Mouse (Mus musculus) embryo, embryonic 11.5 days (tissue): ENCODE measurements around the gene Spata31d1d.
"Not testable (repeated sequence)": the region's sequence is repeated elsewhere in the genome, so short reads cannot be mapped to it uniquely, and the experiment has no call there.

Experiments used
- DNase-seq: peaks from one replicate; pipeline ENCODE4 v3.0.0-alpha.2; 2012; ENCODE audit warnings: low read depth, low spot score

The Spata31d1d gene

DNA sequence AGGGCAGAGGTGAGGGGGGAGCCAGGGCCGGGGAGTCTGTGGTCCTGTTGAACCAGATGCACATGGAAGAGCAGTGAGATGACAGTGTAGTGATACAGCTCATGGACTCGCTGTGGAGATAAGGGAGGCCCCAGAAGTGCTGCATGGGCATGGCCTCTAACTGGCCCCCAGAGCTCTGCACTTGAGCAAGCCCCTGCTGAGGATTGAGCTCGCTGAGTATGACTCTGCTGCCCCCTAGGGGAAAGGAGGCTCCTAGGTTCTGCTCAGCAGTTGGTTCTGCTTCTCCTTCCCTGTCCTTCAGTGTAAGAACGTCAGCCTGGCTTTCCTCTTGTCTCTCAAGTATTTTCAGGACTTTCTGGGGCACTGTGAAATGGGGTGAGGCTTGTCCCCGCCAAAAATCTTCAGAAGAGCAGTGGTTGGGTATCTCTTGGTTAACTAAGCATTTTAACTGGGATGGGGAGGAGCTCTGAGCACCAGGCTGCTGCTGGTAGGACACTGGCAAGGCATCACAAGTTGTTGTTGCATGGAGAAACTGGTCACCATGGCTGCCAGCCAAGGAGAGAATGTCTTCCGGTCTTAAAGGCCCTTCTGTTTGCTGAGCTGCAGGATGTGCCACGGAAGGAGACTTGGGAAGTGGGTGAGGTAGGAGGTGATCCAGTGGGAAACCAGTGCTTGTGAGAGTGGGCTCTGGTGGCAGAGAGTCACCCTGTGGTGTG is 3.0 kb downstream of the Spata31d1d start:
- DNase-seq: peak; percentile 79

DNA sequence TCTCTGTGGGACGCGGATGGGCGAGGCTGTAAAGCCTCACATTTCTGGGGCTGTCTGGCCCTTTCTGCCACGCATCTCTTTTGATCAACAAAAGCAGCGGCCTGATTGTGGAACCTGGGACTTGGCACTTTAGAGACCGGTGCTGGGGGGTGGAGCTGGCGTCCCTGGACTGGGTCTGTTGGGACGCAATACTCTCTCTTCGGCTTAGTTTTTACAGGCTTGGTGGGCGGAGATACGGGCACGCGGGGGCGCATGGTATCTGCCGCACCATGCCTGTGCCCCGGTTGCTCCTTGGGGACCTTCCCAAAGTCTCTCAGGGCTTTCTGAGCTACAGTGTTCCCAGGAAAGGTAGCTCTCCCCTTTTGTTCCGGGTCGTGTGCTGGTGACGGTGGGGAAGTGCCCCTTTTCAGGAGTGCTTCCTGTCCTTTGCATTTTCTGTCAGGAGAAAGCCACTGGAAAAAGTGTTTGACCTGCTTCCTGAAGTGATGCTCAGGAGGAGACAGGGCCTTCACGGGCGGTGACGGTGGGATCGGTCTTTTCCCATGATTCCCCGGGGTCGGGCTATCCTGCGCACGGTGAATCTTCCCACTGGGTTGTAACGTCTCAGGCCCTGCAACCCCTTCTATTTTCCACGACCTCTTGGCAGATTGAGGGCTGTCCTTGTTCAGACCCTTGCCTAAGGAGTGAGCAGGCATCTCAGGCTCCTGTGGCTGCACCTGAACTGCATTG is 5.2 kb downstream of the Spata31d1d start:
- DNase-seq: no peak

DNA sequence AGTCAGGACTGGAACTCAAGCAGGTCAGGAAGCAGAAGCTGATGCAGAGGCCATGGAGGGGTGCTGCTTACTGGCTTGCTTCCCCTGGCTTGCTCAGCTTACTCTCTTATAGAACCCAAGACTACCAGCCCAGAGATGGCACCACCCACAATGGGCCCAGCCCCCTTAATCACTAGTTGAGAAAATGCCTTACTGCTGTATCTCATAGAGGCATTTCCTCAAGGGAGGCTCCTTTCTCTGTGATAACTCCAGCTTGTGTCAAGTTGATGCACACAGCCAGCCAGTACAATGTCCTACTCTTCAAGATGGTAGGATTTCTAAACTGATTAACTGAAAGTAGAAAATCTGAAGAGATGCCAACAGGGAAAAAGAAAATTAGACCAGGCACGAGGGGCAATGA is 9.5 kb downstream of the Spata31d1d start:
- not testable (repeated sequence) for DNase-seq

DNA sequence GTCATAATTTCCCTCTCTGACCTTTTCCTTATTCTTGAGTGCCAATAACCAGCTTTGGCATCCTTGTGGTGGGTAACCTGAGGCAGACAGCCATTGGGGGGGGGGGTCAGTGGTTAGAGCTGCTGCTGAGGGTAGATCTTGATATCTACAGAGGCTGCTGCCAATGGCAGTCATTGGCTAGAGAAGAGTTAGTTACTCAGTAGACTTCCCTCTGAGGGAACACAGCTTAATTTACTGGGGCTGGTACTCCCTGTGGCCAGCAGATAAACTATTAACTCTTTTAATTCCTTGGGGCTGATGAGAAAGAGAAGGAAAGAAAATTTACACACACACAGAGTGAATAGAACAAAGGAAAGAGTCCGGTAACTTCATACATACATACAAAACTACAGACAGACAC is 12.1 kb downstream of the Spata31d1d start:
- DNase-seq: no peak

DNA sequence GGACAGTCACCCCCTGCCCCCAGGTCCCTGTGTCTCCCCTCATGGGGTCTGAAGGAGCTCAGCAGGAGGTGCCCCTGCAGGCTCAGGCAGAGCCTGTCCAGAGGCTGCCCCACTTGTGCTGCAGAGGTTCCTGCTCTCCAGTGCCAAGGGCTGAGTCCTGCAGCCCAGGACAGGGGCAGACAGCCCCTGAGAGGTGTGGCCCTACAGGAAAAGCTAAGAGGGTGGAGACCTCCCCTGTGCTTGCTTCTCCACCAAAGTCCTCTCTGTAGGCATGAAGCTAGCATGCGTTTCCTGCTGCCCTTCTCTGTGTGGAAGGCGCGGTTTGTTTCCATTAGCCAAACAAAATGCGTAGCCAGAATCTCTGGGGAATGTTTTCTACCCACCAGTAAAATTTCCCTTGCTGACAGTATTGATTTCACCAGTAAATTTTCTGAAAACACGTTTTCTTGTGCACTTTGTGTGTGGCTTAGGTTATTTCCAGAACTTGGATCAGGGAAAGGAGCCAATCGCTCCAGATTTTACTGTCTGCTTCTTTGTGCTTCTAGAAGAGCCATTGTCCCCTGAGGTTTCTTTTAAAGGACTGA is 12.6 kb downstream of the Spata31d1d start:
- DNase-seq: not testable (repeated sequence)

DNA sequence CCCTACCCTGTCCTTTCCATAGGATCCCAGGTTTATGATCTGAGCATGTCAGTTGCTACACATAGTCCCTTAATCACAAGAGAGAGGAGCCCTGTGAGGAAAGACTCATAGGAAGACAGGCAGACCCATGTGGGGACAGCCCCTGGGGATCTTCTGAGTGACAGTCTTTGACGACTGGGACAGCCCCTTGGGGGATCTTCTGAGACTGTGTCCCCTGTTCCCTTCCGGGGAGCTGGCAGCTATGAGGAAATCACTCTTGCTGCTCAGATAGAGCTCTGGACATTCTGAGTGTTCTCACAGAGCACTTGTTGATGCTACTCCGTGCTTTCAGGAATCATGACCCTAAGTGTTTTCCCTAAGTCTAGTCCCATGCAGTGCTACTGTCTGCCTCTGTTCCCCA is 17.8 kb downstream of the Spata31d1d start:
- DNase-seq: no peak

DNA sequence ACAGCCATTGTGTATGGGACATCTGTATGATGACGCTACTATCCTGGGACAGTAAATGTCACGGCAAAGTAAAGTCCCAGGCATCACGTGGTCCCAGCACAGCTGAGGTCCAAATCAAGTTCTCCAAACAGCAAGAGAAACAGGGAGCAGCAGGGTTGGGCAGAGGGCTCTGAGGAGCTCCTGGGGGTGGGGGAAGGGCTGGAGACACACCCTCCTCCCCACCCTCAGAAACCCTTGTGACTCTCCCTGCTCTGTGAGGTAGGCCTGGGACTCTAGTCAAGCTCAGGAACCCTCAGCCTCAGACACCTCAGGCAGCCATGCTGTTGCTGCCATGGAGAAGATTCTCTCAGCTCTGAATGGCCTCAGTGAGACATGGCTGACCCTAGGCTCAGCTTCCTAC is 19.6 kb downstream of the Spata31d1d start, which contains the start of gene Spata31d1b:
Gene Spata31d1b, plus strand, starts transcription at position 301 of the 400 bp plus-strand sequence.
- DNase-seq: not testable (repeated sequence)

DNA sequence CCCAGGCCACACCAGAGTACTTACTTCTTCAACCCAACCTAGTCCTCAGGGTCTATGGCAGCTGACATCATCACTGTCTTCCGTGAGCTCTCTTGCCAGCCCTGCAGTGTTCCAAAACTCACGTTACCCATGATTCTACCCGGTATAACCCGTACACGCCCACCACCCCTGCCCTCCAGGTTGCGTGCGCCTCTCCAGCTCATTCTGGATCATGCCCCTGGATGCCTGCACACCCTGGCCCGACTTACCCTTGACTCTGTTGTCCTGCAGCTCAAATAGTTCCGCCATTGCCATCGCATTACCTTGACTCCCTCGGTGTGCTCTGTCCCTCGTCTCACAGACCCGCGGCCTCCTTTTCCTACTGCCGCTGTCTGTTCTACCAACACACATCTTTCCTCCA is 21.3 kb downstream of the Spata31d1d start, which contains the start of gene Spata31d1a:
Gene Spata31d1a, minus strand, starts transcription at position 101 of the 400 bp plus-strand sequence.
- DNase-seq: no peak

DNA sequence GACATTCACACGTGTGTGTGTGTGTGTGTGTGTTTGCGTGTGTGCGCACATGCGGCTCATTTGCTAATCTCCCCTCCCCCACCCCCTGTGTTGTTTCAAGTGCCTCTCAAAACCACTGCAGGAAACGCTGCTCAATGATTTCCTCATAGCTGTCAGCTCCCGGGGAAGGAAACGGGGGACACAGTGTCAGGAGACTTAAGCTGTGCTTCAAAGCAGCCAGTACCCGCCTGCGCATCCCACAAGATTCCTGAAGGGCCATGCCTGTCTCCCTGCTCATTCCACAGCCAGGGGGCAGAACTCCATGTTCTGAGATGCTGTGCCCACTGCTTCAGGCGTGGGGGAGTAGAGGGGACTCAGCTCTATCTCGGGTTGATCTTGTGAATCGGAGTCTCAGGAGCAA is 27.0 kb downstream of the Spata31d1d start:
- DNase-seq: no peak

DNA sequence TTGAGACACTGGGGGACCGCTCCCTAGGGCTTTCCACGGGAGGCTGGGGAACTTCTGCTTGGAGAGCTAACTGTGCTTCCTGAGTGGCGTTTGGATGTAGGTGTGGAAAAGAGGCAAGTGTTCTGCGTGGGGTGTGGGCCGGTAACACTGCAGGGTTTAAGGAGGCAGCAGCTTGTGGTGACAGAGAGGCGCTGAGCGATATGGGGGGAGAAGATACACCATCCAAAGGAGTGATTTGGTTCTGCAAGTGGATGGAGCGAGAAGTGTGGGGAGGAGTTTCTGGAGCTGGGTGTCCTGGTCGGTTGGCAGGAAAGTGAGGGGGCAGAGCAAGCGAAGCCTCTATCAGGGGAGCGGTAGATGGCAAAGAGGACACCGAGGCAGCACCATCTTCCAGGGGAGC is 28.0 kb downstream of the Spata31d1d start:
- DNase-seq: no peak

DNA sequence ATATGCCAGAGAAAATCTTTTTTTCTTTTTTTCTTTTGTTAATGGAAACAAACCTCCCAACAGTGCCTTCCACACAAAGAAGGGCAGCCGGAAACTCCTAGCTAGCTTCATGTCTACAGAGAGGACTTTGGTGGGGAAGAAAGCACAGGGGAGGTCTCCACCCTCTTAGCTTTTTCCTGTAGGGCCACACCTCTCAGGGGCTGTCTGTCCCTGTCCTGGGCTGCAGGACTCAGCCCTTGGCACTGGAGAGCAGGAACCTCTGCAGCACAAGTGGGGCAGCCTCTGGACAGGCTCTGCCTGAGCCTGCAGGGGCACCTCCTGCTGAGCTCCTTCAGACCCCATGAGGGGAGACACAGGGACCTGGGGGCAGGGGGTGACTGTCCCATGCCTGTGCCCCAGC is 31.4 kb downstream of the Spata31d1d start:
- not testable (repeated sequence) for DNase-seq

DNA sequence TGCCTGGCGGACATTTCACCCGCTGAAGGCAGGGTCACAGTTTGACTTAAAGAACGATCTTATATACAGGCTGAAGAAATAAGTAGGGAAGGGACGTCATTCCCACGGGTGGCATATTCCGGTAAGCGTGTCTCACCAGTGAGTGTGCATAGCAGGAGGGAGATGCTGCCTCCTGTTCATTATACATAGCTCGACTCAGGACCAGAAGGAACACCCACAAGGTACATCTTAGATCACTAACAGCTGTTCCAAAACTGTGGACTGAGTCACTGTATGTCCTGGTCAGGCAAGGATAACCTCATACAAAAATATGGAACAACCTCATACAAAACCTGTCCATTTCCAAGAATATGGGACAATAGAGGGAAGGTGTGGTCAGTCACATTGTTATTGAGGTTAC is 32.4 kb downstream of the Spata31d1d start:
- no peak for DNase-seq

DNA sequence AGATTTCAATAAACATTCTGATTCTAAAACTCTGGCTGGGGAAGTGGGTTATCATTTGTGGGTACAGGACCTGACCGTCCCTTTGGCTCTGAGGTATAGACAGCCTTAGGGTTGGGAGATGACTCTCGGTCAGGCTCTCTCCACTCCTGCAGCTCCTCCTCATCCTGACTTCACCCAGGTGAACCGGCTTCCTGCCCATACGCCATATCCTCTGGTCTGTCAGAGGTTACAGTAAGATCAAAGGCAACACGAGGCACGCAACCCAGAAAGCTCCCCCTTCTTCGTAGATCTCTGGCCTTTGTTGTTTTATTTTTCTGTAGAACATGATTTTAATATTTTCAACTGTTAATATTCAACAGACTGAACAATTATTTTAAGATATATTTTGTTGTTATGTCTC is 35.8 kb downstream of the Spata31d1d start:
- no peak for DNase-seq

DNA sequence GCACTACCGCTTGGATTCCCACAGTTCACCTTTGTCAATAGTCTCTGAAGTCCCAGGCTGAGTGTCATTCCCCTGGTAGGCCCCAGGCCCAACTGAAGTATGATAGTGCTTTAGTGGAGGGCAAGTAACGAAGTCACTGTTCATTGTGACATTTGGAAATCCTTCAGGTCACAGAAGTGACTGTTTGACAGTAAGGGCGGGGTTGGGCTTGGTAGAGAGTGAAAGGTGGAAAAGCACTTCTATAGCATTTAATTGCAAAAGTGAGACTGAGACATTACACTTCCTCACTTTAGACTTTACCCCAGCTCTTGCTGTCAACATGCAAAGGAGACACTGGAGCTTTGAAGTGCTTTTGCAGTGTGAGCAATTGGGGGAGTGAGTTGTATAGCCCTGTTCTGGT is 37.5 kb downstream of the Spata31d1d start, which contains the start of gene 4921517D22Rik:
Gene 4921517D22Rik, minus strand, starts transcription at position 101 of the 400 bp plus-strand sequence.
- DNase-seq: no peak

DNA sequence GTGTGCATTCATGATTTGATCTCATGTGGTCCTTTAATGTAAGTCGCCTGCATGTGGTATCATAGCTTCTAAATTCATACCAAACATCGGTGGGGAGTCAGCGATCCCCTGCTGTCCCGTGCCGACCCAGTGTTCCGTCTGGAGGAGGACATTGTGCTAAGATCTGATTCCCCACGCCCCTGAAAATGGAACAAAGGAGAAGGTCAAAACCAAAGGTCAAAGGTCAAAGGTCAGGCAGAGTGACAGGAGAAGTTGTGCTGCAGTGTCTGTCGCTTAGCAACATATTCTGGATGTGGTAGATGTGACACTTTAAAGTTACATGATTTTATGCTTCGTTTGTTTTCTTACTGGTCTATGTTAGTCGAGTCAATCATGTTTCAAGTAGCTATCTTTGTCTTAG is 40.1 kb downstream of the Spata31d1d start:
- no peak for DNase-seq

DNA sequence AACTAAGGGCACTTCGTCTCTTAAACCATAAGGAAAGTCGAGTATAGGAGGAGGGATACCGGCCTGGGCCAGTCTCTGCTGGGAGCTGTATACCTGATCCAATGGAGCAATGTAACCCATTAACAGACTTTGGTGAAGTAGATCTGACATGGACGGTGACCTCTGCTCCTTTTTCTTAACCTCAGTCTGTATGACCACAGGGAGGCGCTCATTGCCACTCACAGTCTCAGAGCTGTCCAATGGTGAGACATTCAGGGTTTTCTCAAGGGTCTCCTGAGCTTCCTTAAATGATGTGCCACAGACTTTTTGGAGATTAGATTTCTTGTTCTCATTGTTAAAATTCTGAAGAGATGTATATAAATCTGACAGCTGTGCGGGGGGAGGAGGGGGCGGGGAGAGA is 41.0 kb downstream of the Spata31d1d start:
- no peak for DNase-seq

DNA sequence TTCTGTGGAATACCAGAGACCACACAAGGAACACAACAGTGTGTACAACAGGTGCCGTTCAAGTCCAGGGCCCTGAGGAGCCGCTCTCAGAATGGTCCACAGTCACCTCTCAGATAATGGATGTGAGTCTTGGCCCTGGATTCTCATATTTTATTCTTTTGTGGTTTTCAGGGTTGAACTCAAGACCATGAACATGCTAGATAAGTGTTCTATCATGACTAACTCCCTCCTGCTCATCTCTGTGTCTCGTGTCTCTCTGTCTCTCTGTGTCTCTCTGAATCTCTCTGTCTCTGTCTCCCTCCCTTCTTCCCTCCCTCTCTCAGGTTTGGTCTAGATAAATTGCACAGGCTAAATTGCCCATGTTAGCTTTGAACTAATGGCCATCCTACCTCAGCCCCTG is 41.7 kb downstream of the Spata31d1d start:
- no peak for DNase-seq

DNA sequence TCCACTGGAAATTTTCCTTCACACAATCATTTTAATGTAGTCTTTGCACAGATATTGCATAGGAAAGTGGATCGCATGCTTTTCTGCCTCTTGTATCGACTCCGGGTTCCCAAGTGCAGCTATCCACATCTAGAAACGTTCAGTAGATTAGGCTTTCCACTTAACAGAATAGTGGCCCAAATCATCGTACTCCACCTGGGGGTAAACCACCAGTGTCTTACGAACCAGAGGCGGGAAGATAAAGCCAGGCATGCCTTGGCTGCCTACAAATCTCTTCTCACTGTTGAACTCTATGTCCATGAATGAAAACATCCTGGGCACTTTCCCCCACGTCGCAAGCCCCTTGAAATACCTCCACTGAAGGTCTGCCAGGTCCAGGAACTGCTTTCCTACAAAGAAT is 42.2 kb downstream of the Spata31d1d start:
- no peak for DNase-seq

DNA sequence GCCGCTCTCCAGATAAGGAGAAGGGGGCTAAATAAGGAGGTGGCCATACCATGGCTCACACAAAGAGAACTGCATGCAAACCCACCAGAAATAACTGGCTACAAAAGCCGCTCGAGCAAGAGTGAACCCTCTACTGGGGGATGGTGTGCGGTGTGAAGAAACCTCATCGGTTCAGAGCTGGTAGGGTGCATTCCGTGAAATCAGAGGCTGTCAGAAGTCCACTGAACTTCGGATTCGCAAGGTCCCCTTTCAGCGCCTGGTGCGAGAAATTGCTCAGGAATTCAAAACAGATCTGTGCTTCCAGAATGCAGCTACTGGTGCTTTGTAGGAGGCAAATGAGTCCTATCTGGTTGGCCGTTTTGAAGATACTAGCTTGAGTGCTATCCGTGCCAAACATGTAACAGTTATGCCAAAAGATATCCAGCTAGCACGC is 43.2 kb downstream of the Spata31d1d start:
- DNase-seq: no peak

DNA sequence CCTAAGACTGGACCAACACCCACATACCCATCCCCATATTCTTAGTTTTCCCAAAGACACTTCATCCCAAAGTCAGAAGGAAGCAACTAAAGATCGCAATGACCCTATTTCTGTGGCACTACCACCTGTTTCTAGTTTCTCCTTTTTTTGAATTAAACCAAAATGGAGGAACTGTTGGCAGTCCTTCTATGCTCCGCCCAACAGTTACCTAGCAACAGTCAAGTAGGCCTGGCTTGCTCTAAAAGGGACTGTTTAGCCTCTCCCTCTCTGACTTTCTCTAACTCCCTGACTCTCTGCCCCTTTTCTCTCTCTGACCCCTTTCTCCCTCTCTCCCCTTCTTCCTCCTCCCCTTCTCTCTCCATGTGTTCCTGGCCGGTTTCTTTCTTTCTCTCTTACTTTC is 46.3 kb downstream of the Spata31d1d start:
- DNase-seq: no peak

DNA sequence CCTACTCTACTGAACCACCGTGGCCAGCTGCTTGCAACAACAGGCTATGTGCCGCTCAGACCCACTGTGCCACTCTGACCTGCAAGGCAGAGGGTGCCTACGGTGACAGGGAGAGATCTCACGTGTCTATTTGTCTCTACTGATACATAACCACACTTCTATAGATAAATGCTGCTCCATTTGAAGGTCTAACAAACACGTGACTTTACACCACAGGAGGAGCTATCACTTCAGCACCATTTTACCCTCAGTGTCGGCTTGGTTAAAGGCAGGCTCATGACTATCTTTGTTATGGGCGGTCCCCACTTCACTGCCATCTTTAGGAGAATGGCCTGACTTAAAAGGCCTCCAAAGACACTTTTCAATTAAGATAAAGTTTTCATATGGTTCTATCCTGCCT is 48.9 kb downstream of the Spata31d1d start:
- no peak for DNase-seq

DNA sequence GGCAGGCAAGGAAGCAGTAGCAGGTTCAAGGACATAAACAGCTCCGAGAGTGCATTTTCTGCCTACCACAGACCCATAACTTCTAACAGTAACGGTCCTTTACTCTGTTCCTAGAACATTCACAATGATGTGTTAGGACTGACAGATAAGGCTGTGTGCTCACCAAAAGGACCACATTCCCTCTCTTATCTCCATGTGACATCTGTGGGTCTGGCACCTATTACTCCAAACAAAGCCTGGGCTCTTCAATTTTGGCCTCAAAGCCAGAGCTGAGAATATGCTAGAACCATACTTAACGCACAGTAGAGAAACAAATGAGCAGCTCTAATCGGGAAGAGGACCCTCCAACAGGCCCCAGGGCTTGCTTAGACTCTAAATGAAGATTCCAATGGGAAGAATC is 51.6 kb downstream of the Spata31d1d start:
- DNase-seq: no peak

DNA sequence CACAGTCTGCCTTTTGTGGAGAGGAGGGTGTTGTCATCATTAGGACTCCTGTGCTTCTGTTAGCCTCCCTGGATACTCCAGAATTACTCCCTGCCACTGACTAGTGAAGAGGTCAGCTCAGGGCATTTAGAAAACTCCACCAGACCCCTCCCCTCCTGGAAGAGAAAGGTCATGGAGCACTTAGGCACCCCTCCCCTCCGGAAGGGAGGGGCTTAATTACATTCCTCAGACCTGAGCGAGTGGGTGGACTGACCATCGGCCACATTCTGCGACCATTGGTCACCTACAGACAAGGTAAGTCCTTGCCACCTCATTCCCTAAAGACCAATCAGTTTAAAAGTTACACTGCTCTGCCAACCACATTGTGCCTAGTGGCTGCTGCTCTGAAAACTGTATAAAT is 52.2 kb downstream of the Spata31d1d start:
- DNase-seq: no peak
